Mouse (Mus musculus) heart, postnatal 0 days (tissue): Measurements from ENCODE around the gene Tmem268. TPM values are rescaled to one million over a fixed set of nuclear protein-coding genes. Genes with fewer than 3 reads are reported as not detected.

Source experiments
- ATAC-seq: fragments of 200-750 bp; cut with Nextera tagmentation; 2 replicates; pipeline ENCODE4 v1.8.0; 2017; ENCODE audit warnings: low read depth, moderate number of reproducible peaks, moderate library complexity; ENCODE audit not compliant: insufficient read depth
- DNase-seq: peaks from one replicate; pipeline ENCODE4 v3.0.0-alpha.2; 2016; ENCODE audit warnings: low spot score
- H3K27ac ChIP-seq: fragments of 300-500 bp; sonication (generic); 2 replicates; pipeline ENCODE4 v1.5.1; 2014; ENCODE audit warnings: low read depth, mild to moderate bottlenecking
- H3K27me3 ChIP-seq: fragments of 300-500 bp; sonication (generic); 2 replicates; pipeline ENCODE4 v1.6.1; 2014; ENCODE audit warnings: low read length, mixed read lengths; ENCODE audit not compliant: control insufficient read depth, insufficient read depth
- H3K36me3 ChIP-seq: fragments of 300-500 bp; sonication (generic); replicated peaks from 2 replicates; pipeline ENCODE4 v1.6.1; 2014; ENCODE audit warnings: low read length, mixed read lengths; ENCODE audit not compliant: control insufficient read depth, insufficient read depth
- H3K4me1 ChIP-seq: fragments of 300-500 bp; sonication (generic); 2 replicates; pipeline ENCODE4 v1.6.1; 2014; ENCODE audit warnings: antibody characterized with exemption; ENCODE audit not compliant: control insufficient read depth, insufficient read depth
- H3K4me2 ChIP-seq: fragments of 300-500 bp; sonication (generic); 2 replicates; pipeline ENCODE4 v1.6.1; 2014; ENCODE audit warnings: low read depth, mild to moderate bottlenecking, low read length, moderate library complexity
- H3K4me3 ChIP-seq: fragments of 300-500 bp; sonication (generic); 2 replicates; pipeline ENCODE4 v1.5.1; 2014; ENCODE audit warnings: low read depth, low read length
- H3K9ac ChIP-seq: fragments of 300-500 bp; sonication (generic); replicated peaks from 2 replicates; pipeline ENCODE4 v1.6.1; 2014; ENCODE audit warnings: low read depth, low read length, mixed read lengths
- H3K9me3 ChIP-seq: fragments of 300-500 bp; sonication (generic); replicated peaks from 2 replicates; pipeline ENCODE4 v1.6.1; 2016; ENCODE audit warnings: low read length; ENCODE audit not compliant: control insufficient read depth
- CTCF ChIP-seq: IDR thresholded peaks from 2 replicates; pipeline ENCODE4 v1.5.1; 2016; ENCODE audit warnings: antibody characterized with exemption, control low read depth, low read depth
- EP300 ChIP-seq: IDR thresholded peaks from 2 replicates; pipeline ENCODE4 v1.6.1; 2016; ENCODE audit warnings: antibody characterized with exemption, low read depth
- WGBS: fragments of 180-500 bp; shearing (Covaris S2); extraction: QIAGEN DNeasy Blood & Tissue Kit; methylation state at CpG from one replicate; pipeline ENCODE4 v1.1.7; 2014; 5-methylcytosine and 5-hydroxymethylcytosine counted together
- polyA plus RNA-seq: library from polyadenylated mRNA; unstranded; fragments of >200 nt; fragmentation: Nextera tagmentation; extraction: Ambion mirVana; gene quantifications from 2 replicates; pipeline ENCODE4 v1.2.1, GENCODE M21; 2015
- total RNA-seq: library from RNA; depleted of rRNA; stranded (reverse); fragments of >200 nt; gene quantifications from 2 replicates; pipeline ENCODE4 v1.2.3, GENCODE M21; 2014; ENCODE audit warnings: low replicate concordance

Tmem268 gene
- total and polyA plus RNA-seq, 2 experiments from 2014 or later, result 4.6 to 5.2 TPM

DNA sequence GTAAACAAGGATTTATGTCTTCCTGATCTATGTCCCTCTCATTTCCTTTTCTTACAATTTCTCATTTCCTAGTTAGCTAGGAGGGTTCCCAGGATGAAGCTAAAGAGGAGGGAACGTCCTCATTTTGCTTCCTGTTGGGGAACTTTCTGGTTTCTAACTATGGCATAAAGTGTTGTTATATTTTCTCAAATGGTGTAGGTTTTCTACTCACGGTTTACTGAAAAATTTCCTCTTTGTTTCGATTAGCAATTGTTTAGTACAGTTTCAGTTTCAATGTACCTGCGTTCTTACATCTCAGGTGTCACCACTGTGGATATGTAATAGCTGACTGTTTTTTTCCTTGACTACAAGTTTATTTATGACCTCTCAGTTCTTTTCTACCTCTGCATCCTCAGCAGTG, 32.0 kb downstream of the Tmem268 start:
- no peak overlapping the region for H3K4me2 ChIP-seq
- no peak for TF ChIP-seq CTCF
- TF ChIP-seq EP300, result no peak

GRCm38 (mm10) chr4:63594459-63595110, 36.0 kb downstream of the Tmem268 start:
- WGBS, result 52% methylated on average over 5 of the region's 5 CpGs
- no peaks in the 10 kb centered on the region for H3K36me3 ChIP-seq
- H3K4me2 ChIP-seq, result no peak overlapping the region
- H3K27me3 ChIP-seq, result no peaks in the 10 kb centered on the region
- peaks cover 13% of the 10 kb centered on the region for H3K4me1 ChIP-seq
- ATAC-seq, result no peak
- H3K27ac ChIP-seq, result no peak overlapping the region
- TF ChIP-seq CTCF, result no peak
- no peak for TF ChIP-seq EP300
- no peaks in the 10 kb centered on the region for H3K9me3 ChIP-seq
- H3K4me3 ChIP-seq, result no peak overlapping the region
- peak; percentile 9 for DNase-seq
- no peak overlapping the region for H3K9ac ChIP-seq

More for the DNA sequence above, 32.0 kb downstream of the Tmem268 start:
- H3K9ac ChIP-seq, result no peak overlapping the region
- ATAC-seq (no peak), DNase-seq (no peak)
- H3K9me3 ChIP-seq, result no peaks in the 10 kb centered on the region
- no peak overlapping the region for H3K27ac ChIP-seq
- H3K27me3 ChIP-seq, result no peaks in the 10 kb centered on the region
- WGBS, result 82% methylated on average over 4 of the region's 4 CpGs
- peaks cover 13% of the 10 kb centered on the region for H3K4me1 ChIP-seq
- H3K36me3 ChIP-seq, result no peaks in the 10 kb centered on the region
- no peak overlapping the region for H3K4me3 ChIP-seq

- H3K36me3 ChIP-seq, result no peaks in the 10 kb centered on the region
- ATAC-seq, result 0 out of 2 replicates have a peak, but pooled peaks have one; percentile 20
- no peaks in the 10 kb centered on the region for H3K9me3 ChIP-seq
- TF ChIP-seq EP300, result no peak
- no peak for TF ChIP-seq CTCF
- no peak for DNase-seq
- 54% methylated on average over 10 of the region's 10 CpGs for WGBS
- H3K27me3 ChIP-seq, result no peaks in the 10 kb centered on the region
- H3K4me2 ChIP-seq, result no peak overlapping the region
- no peak overlapping the region for H3K27ac ChIP-seq
- H3K4me3 ChIP-seq, result no peak overlapping the region
- peaks cover 13% of the 10 kb centered on the region for H3K4me1 ChIP-seq
- no peak overlapping the region for H3K9ac ChIP-seq
Observed at GRCm38 (mm10) chr4:63595259-63595658, 36.7 kb downstream of the Tmem268 start.

- H3K9me3 ChIP-seq, result no peaks in the 10 kb centered on the region
- H3K4me2 ChIP-seq, result no peak overlapping the region
- H3K4me3 ChIP-seq, result no peak overlapping the region
- no peak for TF ChIP-seq CTCF
- H3K36me3 ChIP-seq, result no peaks in the 10 kb centered on the region
- H3K27me3 ChIP-seq, result no peaks in the 10 kb centered on the region
- peaks cover 13% of the 10 kb centered on the region for H3K4me1 ChIP-seq
- WGBS, result 95% methylated on average over 4 of the region's 4 CpGs
- no peak for ATAC-seq
- H3K27ac ChIP-seq, result no peak overlapping the region
- H3K9ac ChIP-seq, result no peak overlapping the region
- DNase-seq, result no peak
Observed at GRCm38 (mm10) chr4:63596010-63596409, 37.4 kb downstream of the Tmem268 start.

DNA sequence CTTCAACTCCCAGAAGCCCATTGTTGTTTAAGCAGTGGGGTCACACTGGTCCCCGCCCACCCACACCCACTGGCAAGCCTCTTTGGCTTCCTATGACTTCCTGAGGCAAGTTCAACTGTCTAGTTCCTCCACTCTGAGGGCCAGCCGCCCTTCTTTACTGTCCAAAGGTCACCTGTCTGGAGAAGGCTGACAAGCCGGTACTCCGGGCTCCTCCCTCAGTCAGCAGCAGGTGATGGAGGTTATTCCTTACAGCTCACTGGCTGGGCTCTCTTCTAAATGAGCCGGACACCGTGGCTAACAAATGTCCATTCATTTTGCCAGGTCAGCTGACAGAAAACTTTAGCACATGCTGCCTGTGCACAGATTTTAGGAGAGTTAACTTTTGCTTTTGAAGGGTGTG, 42.2 kb downstream of the Tmem268 start:
- Histone ChIP-seq H3K27me3 (no peaks in the 10 kb centered on the region), H3K4me3 (no peak overlapping the region), H3K4me2 (no peak overlapping the region), H3K36me3 (no peaks in the 10 kb centered on the region), H3K4me1 (peaks cover 10% of the 10 kb centered on the region), H3K9me3 (no peaks in the 10 kb centered on the region), H3K9ac (no peak overlapping the region), H3K27ac (no peak overlapping the region)
- ATAC-seq, result no peak
- TF ChIP-seq CTCF (no peak), EP300 (no peak)
- WGBS, result 80% methylated on average over 6 of the region's 6 CpGs
- no peak for DNase-seq

- TF ChIP-seq EP300 (no peak), CTCF (no peak)
- H3K4me3 ChIP-seq, result no peak overlapping the region
- no peaks in the 10 kb centered on the region for H3K36me3 ChIP-seq
- H3K27ac ChIP-seq, result no peak overlapping the region
- ATAC-seq, result no peak
- H3K9ac ChIP-seq, result no peak overlapping the region
- H3K4me2 ChIP-seq, result no peak overlapping the region
- no peak for DNase-seq
- no peaks in the 10 kb centered on the region for H3K9me3 ChIP-seq
- no peaks in the 10 kb centered on the region for H3K27me3 ChIP-seq
- H3K4me1 ChIP-seq, result peaks cover 10% of the 10 kb centered on the region
Observed at GRCm38 (mm10) chr4:63601263-63601662, 42.7 kb downstream of the Tmem268 start.
